Mouse (Mus musculus) bone marrow, adult 2 months (tissue): ENCODE measurements around the gene Oit1.

Source experiments
- CTCF ChIP-seq: fragments of 200-500 bp; IDR thresholded peaks from 2 replicates; pipeline ENCODE4 v1.5.1; 2011; ENCODE audit warnings: low read length, control low read depth; ENCODE audit not compliant: control insufficient read depth, insufficient read depth
- POLR2A ChIP-seq: fragments of 200-500 bp; IDR thresholded peaks from 2 replicates; pipeline ENCODE4 v1.6.1; 2011; ENCODE audit warnings: low read depth, mild to moderate bottlenecking, control low read depth, low read length, borderline replicate concordance; ENCODE audit not compliant: control insufficient read depth

- no peak for TF ChIP-seq CTCF
- TF ChIP-seq POLR2A = no peak
Observed at GRCm38 (mm10) chr14:8392181-8392825, 13.7 kb upstream of the Oit1 start.
